Mouse (Mus musculus) ZHBTc4 (cell line): ENCODE results near the gene Mt2.
"Not testable (repeated sequence)": the region's sequence is repeated elsewhere in the genome, so short reads cannot be mapped to it uniquely, and the experiment has no call there.

Experiments
- DNase-seq: peaks from one replicate; pipeline ENCODE4 v3.0.0-alpha.2; 2011; ENCODE audit warnings: low read depth, low spot score

Mt2 gene

GRCm38 (mm10) chr8:94172075-94172808 is at the start of gene Mt2:
TSS of gene Mt2 (plus strand) at chr8:94172664.
- peak; percentile 99 for DNase-seq

GRCm38 (mm10) chr8:94122711-94123468 is 49.6 kb upstream of the Mt2 start:
- DNase-seq: no peak

GRCm38 (mm10) chr8:94127711-94128110 is 44.8 kb upstream of the Mt2 start:
- no peak for DNase-seq

- DNase-seq: no peak
Measured at GRCm38 (mm10) chr8:94129133-94129789, 43.2 kb upstream of the Mt2 start.

GRCm38 (mm10) chr8:94130126-94130525 is 42.3 kb upstream of the Mt2 start:
- no peak for DNase-seq

- DNase-seq: no peak
Measured at GRCm38 (mm10) chr8:94132096-94132495, 40.4 kb upstream of the Mt2 start.

GRCm38 (mm10) chr8:94134601-94135000 is 37.9 kb upstream of the Mt2 start:
- not testable (repeated sequence) for DNase-seq

- no peak for DNase-seq
Measured at GRCm38 (mm10) chr8:94135556-94135955, 36.9 kb upstream of the Mt2 start.

GRCm38 (mm10) chr8:94136192-94136591 is 36.3 kb upstream of the Mt2 start:
- DNase-seq: no peak

GRCm38 (mm10) chr8:94136933-94137332 is 35.5 kb upstream of the Mt2 start, which contains the start of gene Mt4:
TSS of gene Mt4 (plus strand) at chr8:94137197.
- DNase-seq: no peak

GRCm38 (mm10) chr8:94140266-94140795 is 32.1 kb upstream of the Mt2 start:
- no peak for DNase-seq

GRCm38 (mm10) chr8:94148236-94148635 is 24.2 kb upstream of the Mt2 start:
- no peak for DNase-seq

GRCm38 (mm10) chr8:94150925-94151324 is 21.5 kb upstream of the Mt2 start:
- DNase-seq: no peak

- DNase-seq: peak; percentile 75
Measured at GRCm38 (mm10) chr8:94152513-94153300, 19.8 kb upstream of the Mt2 start, which contains the start of gene Mt3. TSS of gene Mt3 (plus strand) at chr8:94152607.

GRCm38 (mm10) chr8:94153451-94153850 is 19.0 kb upstream of the Mt2 start:
- DNase-seq: no peak

- DNase-seq: no peak
Measured at GRCm38 (mm10) chr8:94154537-94154936, 17.9 kb upstream of the Mt2 start.

GRCm38 (mm10) chr8:94156092-94156491 is 16.4 kb upstream of the Mt2 start:
- DNase-seq: no peak

- DNase-seq: not testable (repeated sequence)
Measured at GRCm38 (mm10) chr8:94165772-94166171, 6.7 kb upstream of the Mt2 start.

- DNase-seq: peak; percentile 91
Measured at GRCm38 (mm10) chr8:94167244-94167643, 5.2 kb upstream of the Mt2 start.

- DNase-seq: no peak
Measured at GRCm38 (mm10) chr8:94169547-94169946, 2.9 kb upstream of the Mt2 start.

GRCm38 (mm10) chr8:94171321-94171755 is 1.1 kb upstream of the Mt2 start:
- peak; percentile 44 for DNase-seq
